Mouse (Mus musculus): ENCODE data around the gene Tnxb.
"Not testable (repeated sequence)": the region's sequence is repeated elsewhere in the genome, so short reads cannot be mapped to it uniquely, and the experiment has no call there.

Tnxb gene

GRCm38 (mm10) chr17:34743719-34744118 is 73.4 kb downstream of the Tnxb start, which contains the start of gene C4b:
C4b (minus strand) TSS chr17:34743882.
- no peak for DNase-seq

GRCm38 (mm10) chr17:34744206-34744605 is 73.9 kb downstream of the Tnxb start:
- DNase-seq = no peak

GRCm38 (mm10) chr17:34744611-34745010 is 74.3 kb downstream of the Tnxb start:
- not testable (repeated sequence) for DNase-seq

- DNase-seq = not testable (repeated sequence)
These were observed 74.8 kb downstream of the Tnxb start for GRCm38 (mm10) chr17:34745166-34745565.

GRCm38 (mm10) chr17:34746531-34746930 is 76.2 kb downstream of the Tnxb start:
- no peak for DNase-seq

GRCm38 (mm10) chr17:34761471-34761870 is 91.1 kb downstream of the Tnxb start:
- no peak for DNase-seq

Data from cerebellum, adult 9-11 months (tissue).